Mouse (Mus musculus) cerebellum, adult 2 months (tissue): ENCODE results near the gene Gm29776. TPM values are rescaled to one million over a fixed set of nuclear protein-coding genes. Genes with fewer than 3 reads are reported as not detected.

Source experiments
- DNase-seq, 2 experiments: peaks; one replicate each; pipeline ENCODE4 v3.0.0; 2021
- H3K27ac ChIP-seq: fragments of 200-500 bp; 2 replicates; pipeline ENCODE4 v1.5.1; 2012; ENCODE audit warnings: low read length, control low read depth, inconsistent platforms; ENCODE audit not compliant: insufficient read depth
- H3K27me3 ChIP-seq: fragments of 200-500 bp; 2 replicates; pipeline ENCODE4 v1.6.1; 2012; ENCODE audit warnings: inconsistent platforms, mild to moderate bottlenecking, low read length, moderate library complexity; ENCODE audit not compliant: control insufficient read depth, insufficient read depth
- H3K4me1 ChIP-seq: fragments of 200-500 bp; 2 replicates; pipeline ENCODE4 v1.6.1; 2011; ENCODE audit warnings: low read length; ENCODE audit not compliant: control insufficient read depth, insufficient read depth
- H3K4me3 ChIP-seq: fragments of 200-500 bp; replicated peaks from 2 replicates; pipeline ENCODE3; 2011; ENCODE audit warnings: mild to moderate bottlenecking, low read depth, low read length, control low read depth; ENCODE audit not compliant: insufficient read depth
- CTCF ChIP-seq: fragments of 200-500 bp; IDR thresholded peaks from 2 replicates; pipeline ENCODE4 v1.5.1; 2011; ENCODE audit warnings: low read depth, mild to moderate bottlenecking, control low read depth, low read length, moderate library complexity, borderline replicate concordance; ENCODE audit not compliant: insufficient read depth
- POLR2A ChIP-seq: fragments of 200-500 bp; IDR thresholded peaks from 2 replicates; pipeline ENCODE4 v1.6.1; 2011; ENCODE audit warnings: low read length, control low read depth, borderline replicate concordance; ENCODE audit not compliant: insufficient read depth
- WGBS: fragments of 180-500 bp; shearing (Covaris S2); methylation state at CpG from one replicate; pipeline ENCODE4 v1.1.7; 2018; 5-methylcytosine and 5-hydroxymethylcytosine counted together
- polyA plus RNA-seq: library from polyadenylated mRNA; depleted of rRNA; stranded (reverse); fragments of >200 nt; gene quantifications from 2 replicates; pipeline ENCODE4 v1.2.3, GENCODE M21; 2012

The Gm29776 gene
- polyA plus RNA-seq, 1 experiment = 0.03 TPM

DNA sequence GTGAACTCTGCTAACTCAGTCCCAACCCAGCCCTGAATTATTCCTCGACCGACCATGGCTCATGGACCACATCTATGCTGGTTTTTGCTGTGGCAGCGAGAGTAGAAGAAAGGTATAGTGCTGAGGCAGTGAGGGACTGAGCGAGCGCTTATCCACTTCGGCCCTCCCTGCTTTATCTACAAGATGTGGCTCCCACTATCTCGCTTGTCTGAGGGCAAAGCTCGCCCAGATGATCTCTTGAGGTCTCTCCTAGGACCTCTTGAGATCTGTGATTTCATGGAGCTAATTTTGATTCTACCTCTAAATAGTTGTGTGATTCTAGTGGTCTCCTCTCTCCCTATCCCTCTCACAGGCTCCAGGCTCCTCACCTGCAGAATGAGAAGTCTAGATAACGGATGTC is 10.4 kb upstream of the Gm29776 start:
- no peak for DNase-seq
- no peaks in the 10 kb centered on the region for H3K27me3 ChIP-seq
- no peak overlapping the region for H3K27ac ChIP-seq
- WGBS = 95% methylated on average over 9 of the region's 9 CpGs
- H3K4me1 ChIP-seq = 0 out of 2 replicates have a peak, but pooled peaks cover 2% of the 10 kb centered on the region
- no peak overlapping the region for H3K4me3 ChIP-seq
- TF ChIP-seq CTCF (no peak), POLR2A (no peak)

- TF ChIP-seq CTCF = no peak
- TF ChIP-seq POLR2A = no peak
- no peaks in the 10 kb centered on the region for H3K27me3 ChIP-seq
These were observed 8.1 kb upstream of the Gm29776 start for GRCm38 (mm10) chr14:54706589-54707320.

DNA sequence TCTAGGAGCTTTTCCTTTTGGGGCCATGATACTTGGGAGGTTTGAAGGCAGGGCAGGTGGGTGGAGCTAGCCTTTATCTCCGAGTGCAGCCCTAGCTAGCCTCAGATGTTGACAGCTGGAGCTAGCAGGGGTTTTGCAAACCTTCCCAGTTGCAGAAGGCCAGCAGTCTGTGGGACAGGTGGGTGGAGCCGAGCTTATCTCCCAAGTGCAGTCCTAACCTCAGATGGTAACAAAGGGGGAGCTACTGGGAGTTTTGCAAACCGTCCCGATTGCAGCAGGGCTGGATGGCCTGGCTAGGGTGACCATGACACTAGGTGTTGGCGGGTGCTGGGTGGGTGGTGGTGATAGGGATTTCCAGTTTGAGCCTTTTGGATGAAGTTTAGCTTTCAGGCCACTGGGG is 7.2 kb upstream of the Gm29776 start:
- H3K27ac ChIP-seq = no peak overlapping the region
- TF ChIP-seq CTCF (no peak), POLR2A (no peak)
- no peak overlapping the region for H3K4me3 ChIP-seq
- no peaks in the 10 kb centered on the region for H3K4me1 ChIP-seq
- no peak for DNase-seq
- H3K27me3 ChIP-seq = no peaks in the 10 kb centered on the region
- WGBS = 72% methylated on average over 5 of the region's 5 CpGs

More at GRCm38 (mm10) chr14:54706589-54707320, 8.1 kb upstream of the Gm29776 start:
- 55% methylated on average over 17 of the region's 17 CpGs for WGBS
- Histone ChIP-seq H3K4me3 (no peak overlapping the region), H3K4me1 (no peaks in the 10 kb centered on the region), H3K27ac (no peak overlapping the region)
- no peak for DNase-seq

GRCm38 (mm10) chr14:54703207-54703606 is 4.6 kb upstream of the Gm29776 start:
- Histone ChIP-seq H3K27me3 (no peaks in the 10 kb centered on the region), H3K27ac (no peak overlapping the region), H3K4me1 (no peaks in the 10 kb centered on the region), H3K4me3 (no peak overlapping the region)
- 65% methylated on average over 10 of the region's 10 CpGs for WGBS
- DNase-seq = no peak
- TF ChIP-seq CTCF (no peak), POLR2A (no peak)

DNA sequence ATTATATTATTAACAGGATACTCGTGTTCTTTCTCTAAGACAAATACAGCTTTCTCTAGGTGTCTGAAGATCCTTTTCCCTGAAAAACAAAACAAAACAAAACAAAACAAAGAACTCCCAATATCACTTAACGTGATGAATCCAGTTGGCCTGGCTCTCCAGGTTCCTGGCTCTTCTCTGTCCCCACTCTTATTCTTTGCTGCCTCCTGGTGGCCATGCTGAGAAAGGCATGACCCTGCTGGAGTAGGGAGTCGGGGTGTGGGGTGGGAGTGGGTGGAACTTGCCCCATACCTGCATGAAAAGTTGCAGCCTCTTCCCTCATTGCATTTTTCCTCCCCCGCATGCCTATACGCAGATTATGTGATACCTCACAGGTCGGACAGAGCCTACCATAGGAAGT is 2.7 kb upstream of the Gm29776 start:
- 11% methylated on average over 6 of the region's 6 CpGs for WGBS
- Histone ChIP-seq H3K4me3 (no peak overlapping the region), H3K27me3 (no peaks in the 10 kb centered on the region), H3K4me1 (no peaks in the 10 kb centered on the region), H3K27ac (no peak overlapping the region)
- TF ChIP-seq POLR2A = no peak
- peak; percentile 92 for TF ChIP-seq CTCF
- DNase-seq = peak; percentile 68 to 79

GRCm38 (mm10) chr14:54699586-54699985 is 953 bp upstream of the Gm29776 start:
- H3K27me3 ChIP-seq = no peaks in the 10 kb centered on the region
- TF ChIP-seq POLR2A (no peak), CTCF (no peak)
- 64% methylated on average over 3 of the region's 3 CpGs for WGBS
- no peak for DNase-seq
- no peak overlapping the region for H3K27ac ChIP-seq
- no peak overlapping the region for H3K4me3 ChIP-seq
- H3K4me1 ChIP-seq = no peaks in the 10 kb centered on the region

DNA sequence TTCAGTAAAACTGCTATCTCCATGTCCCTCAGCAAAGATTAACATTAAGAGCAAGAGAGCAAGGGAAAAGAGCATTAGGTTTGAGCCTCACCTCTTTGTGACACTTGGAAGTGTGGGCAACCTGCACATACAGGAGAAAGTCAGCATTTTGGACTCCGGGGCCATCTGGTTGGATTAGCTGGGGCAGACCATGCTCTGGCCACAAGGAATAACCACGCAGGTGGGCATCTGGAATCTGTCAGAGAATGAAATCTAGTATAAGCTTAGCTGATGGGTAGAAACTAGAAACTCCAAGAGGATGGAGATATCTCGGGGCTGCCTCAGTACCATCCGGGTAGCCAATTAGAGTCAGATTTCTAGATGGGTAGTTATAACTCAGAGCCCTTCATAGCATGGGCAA is 1.9 kb downstream of the Gm29776 start:
- Histone ChIP-seq H3K4me3 (no peak overlapping the region), H3K27me3 (no peaks in the 10 kb centered on the region), H3K4me1 (no peaks in the 10 kb centered on the region), H3K27ac (no peak overlapping the region)
- TF ChIP-seq POLR2A (no peak), CTCF (no peak)
- no peak for DNase-seq
- WGBS = 83% methylated on average over 4 of the region's 4 CpGs

GRCm38 (mm10) chr14:54695042-54695441 is 3.6 kb downstream of the Gm29776 start:
- Histone ChIP-seq H3K27ac (no peak overlapping the region), H3K4me3 (no peak overlapping the region), H3K4me1 (no peaks in the 10 kb centered on the region), H3K27me3 (no peaks in the 10 kb centered on the region)
- TF ChIP-seq CTCF = no peak
- TF ChIP-seq POLR2A = no peak
- 84% methylated on average over 6 of the region's 6 CpGs for WGBS
- DNase-seq = no peak
